Mouse (Mus musculus) ES-Bruce4 (cell line): ENCODE results near the gene 4933428G20Rik. TPM values are rescaled to one million over a fixed set of nuclear protein-coding genes. Genes with fewer than 3 reads are reported as not detected.

Source experiments
- H3K27ac ChIP-seq: 2 replicates; pipeline ENCODE4 v1.5.1; 2012; ENCODE audit warnings: low read length, inconsistent platforms; ENCODE audit not compliant: insufficient read depth
- H3K27me3 ChIP-seq: 2 replicates; pipeline ENCODE4 v1.6.1; 2012; ENCODE audit warnings: mild to moderate bottlenecking, low read length, inconsistent platforms; ENCODE audit not compliant: control insufficient read depth, poor library complexity, insufficient read depth, severe bottlenecking
- H3K36me3 ChIP-seq: 2 replicates; pipeline ENCODE4 v1.6.1; 2012; ENCODE audit warnings: inconsistent platforms, mild to moderate bottlenecking, low read length, moderate library complexity; ENCODE audit not compliant: control insufficient read depth, poor library complexity, insufficient read depth, severe bottlenecking
- H3K4me1 ChIP-seq: one replicate; pipeline ENCODE4 v1.8.1; 2011; ENCODE audit warnings: low read length; ENCODE audit not compliant: control insufficient read depth, insufficient read depth
- H3K4me3 ChIP-seq: 2 replicates; pipeline ENCODE4 v1.5.1; 2011; ENCODE audit warnings: low read depth, mild to moderate bottlenecking, low read length
- H3K9ac ChIP-seq: 2 replicates; pipeline ENCODE4 v1.6.1; 2012; ENCODE audit warnings: low read depth, mild to moderate bottlenecking, inconsistent platforms; ENCODE audit not compliant: poor library complexity, severe bottlenecking
- H3K9me3 ChIP-seq: replicated peaks from 2 replicates; pipeline ENCODE4 v1.6.1; 2012; ENCODE audit warnings: mild to moderate bottlenecking, low read length, inconsistent platforms; ENCODE audit not compliant: control insufficient read depth, poor library complexity, insufficient read depth, severe bottlenecking
- CTCF ChIP-seq: IDR thresholded peaks from one replicate; pipeline ENCODE4 v1.8.1; 2011; ENCODE audit warnings: low read depth, low read length
- EP300 ChIP-seq: IDR thresholded peaks from 2 replicates; pipeline ENCODE4 v1.6.1; 2011; ENCODE audit warnings: low read depth, low read length; ENCODE audit not compliant: insufficient read depth
- POLR2A ChIP-seq: IDR thresholded peaks from one replicate; pipeline ENCODE4 v1.8.1; 2011; ENCODE audit warnings: low read length; ENCODE audit not compliant: insufficient read depth
- polyA plus RNA-seq: library from polyadenylated mRNA; stranded (reverse); fragments of >200 nt; gene quantifications from 2 replicates; pipeline ENCODE4 v1.2.4, GENCODE M21; 2011; ENCODE audit warnings: low read depth; ENCODE audit not compliant: missing spikeins, insufficient read depth, insufficient read length

4933428G20Rik gene
- polyA plus RNA-seq, 1 experiment = not detected

GRCm38 (mm10) chr11:97510966-97511660 lies 11.0 kb upstream of the 4933428G20Rik start:
- peak; percentile 91 for TF ChIP-seq CTCF
- no peak for TF ChIP-seq POLR2A
- Histone ChIP-seq H3K36me3 (no peaks in the 10 kb centered on the region), H3K9me3 (no peaks in the 10 kb centered on the region), H3K4me1 (peaks cover 4% of the 10 kb centered on the region), H3K9ac (peak overlapping the region; percentile 74), H3K27me3 (no peaks in the 10 kb centered on the region), H3K27ac (peak overlapping the region; percentile 83), H3K4me3 (peak overlapping the region; percentile 56)

- TF ChIP-seq POLR2A (no peak), EP300 (no peak), CTCF (no peak)
- Histone ChIP-seq H3K4me1 (peaks cover 4% of the 10 kb centered on the region), H3K9ac (no peak overlapping the region), H3K36me3 (no peaks in the 10 kb centered on the region), H3K27me3 (no peaks in the 10 kb centered on the region), H3K27ac (no peak overlapping the region), H3K4me3 (no peak overlapping the region), H3K9me3 (no peaks in the 10 kb centered on the region)
Observed at GRCm38 (mm10) chr11:97509715-97510485, 9.8 kb upstream of the 4933428G20Rik start.

- TF ChIP-seq CTCF (no peak), EP300 (no peak), POLR2A (no peak)
- H3K27ac ChIP-seq = no peak overlapping the region
Observed at GRCm38 (mm10) chr11:97509058-97509457, 8.9 kb upstream of the 4933428G20Rik start.

GRCm38 (mm10) chr11:97508198-97508597 lies 8.1 kb upstream of the 4933428G20Rik start:
- Histone ChIP-seq H3K4me1 (peaks cover 4% of the 10 kb centered on the region), H3K9me3 (no peaks in the 10 kb centered on the region), H3K27ac (no peak overlapping the region), H3K9ac (no peak overlapping the region), H3K36me3 (no peaks in the 10 kb centered on the region), H3K27me3 (no peaks in the 10 kb centered on the region), H3K4me3 (no peak overlapping the region)
- TF ChIP-seq POLR2A (no peak), EP300 (0 out of 2 replicates have a peak, but pooled peaks have one; percentile 56)

More at GRCm38 (mm10) chr11:97509058-97509457, 8.9 kb upstream of the 4933428G20Rik start:
- H3K4me3 ChIP-seq = no peak overlapping the region
- peaks cover 4% of the 10 kb centered on the region for H3K4me1 ChIP-seq
- no peaks in the 10 kb centered on the region for H3K9me3 ChIP-seq
- H3K9ac ChIP-seq = no peak overlapping the region
- H3K36me3 ChIP-seq = no peaks in the 10 kb centered on the region
- H3K27me3 ChIP-seq = no peaks in the 10 kb centered on the region

- H3K27me3 ChIP-seq = no peaks in the 10 kb centered on the region
- H3K9me3 ChIP-seq = no peaks in the 10 kb centered on the region
- no peak overlapping the region for H3K4me3 ChIP-seq
- peaks cover 7% of the 10 kb centered on the region for H3K4me1 ChIP-seq
- TF ChIP-seq EP300 = no peak
- TF ChIP-seq POLR2A = no peak
- peak; percentile 62 for TF ChIP-seq CTCF
- H3K9ac ChIP-seq = no peak overlapping the region
- no peaks in the 10 kb centered on the region for H3K36me3 ChIP-seq
- H3K27ac ChIP-seq = no peak overlapping the region
Observed at GRCm38 (mm10) chr11:97506331-97506730, 6.2 kb upstream of the 4933428G20Rik start.

GRCm38 (mm10) chr11:97505784-97506183 lies 5.6 kb upstream of the 4933428G20Rik start:
- Histone ChIP-seq H3K4me1 (peaks cover 7% of the 10 kb centered on the region), H3K27ac (no peak overlapping the region), H3K9me3 (no peaks in the 10 kb centered on the region), H3K4me3 (no peak overlapping the region), H3K36me3 (no peaks in the 10 kb centered on the region), H3K9ac (no peak overlapping the region), H3K27me3 (no peaks in the 10 kb centered on the region)
- TF ChIP-seq POLR2A (no peak), CTCF (no peak), EP300 (no peak)
